Mouse (Mus musculus): ENCODE results near the gene Gtf3a.

- TF ChIP-seq TAL1 (IDR thresholded peaks at IDR 0.05; ENCODE audit: low read length) (no peak), GATA1 (IDR thresholded peaks at IDR 0.05; ENCODE audit: low read length) (no peak)
These were observed 52.9 kb downstream of the Gtf3a start for GRCm38 (mm10) chr5:147001312-147001711.

Data from erythroblast, embryonic 14.5 days (primary cell).